13 mouse cellular contexts compared by ENCODE assay signal in the genomic region with DNA sequence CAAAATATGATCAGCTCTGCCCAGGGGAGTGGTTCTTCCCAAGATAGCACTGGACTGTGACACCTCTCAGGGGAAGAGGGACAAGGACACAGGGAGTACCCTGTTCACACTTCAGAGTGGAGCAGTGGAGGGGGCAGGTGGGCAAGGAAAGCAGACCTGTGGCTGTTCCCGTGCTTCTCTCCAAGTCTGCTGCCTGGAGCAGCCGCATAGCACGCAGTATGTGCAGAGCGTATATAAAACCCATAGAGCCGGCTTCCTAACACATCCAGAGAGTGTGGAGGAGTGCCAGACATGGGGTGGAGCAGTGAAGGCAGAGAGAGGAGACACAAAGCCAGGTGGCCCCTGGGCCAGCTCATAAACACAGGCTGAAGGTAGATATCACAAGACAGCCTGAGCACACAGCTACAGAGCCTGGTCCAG.
DNase-seq lines count a peak whose midpoint lies in the region; ATAC-seq and TF ChIP-seq lines count a peak whose summit lies in the region.
"Had no signal": no experiment of that assay in that cellular context is flagged by ENCODE, and none has a peak within 500 bp of the region (broad histone marks: within the 10 kb centered on the region; RNA-seq: fewer than 3 reads in every experiment).

No protein-coding gene starts in this region.

- 41% methylated on average over 5 of the region's 5 CpGs for WGBS in heart, postnatal 0 days

- TF ChIP-seq CTCF in heart, postnatal 0 days (IDR thresholded peaks at IDR 0.05; ENCODE audit: low read depth): no peak

- TF ChIP-seq EP300 in heart, postnatal 0 days (IDR thresholded peaks at IDR 0.05; ENCODE audit: low read depth): no peak

- H3K4me2 ChIP-seq in heart, postnatal 0 days (ENCODE audit: low read depth, low read length): no peak overlapping the region
- H3K4me2 ChIP-seq: hindbrain, embryonic 13.5 days had no signal

- H3K4me3 ChIP-seq in heart, postnatal 0 days (ENCODE audit: low read depth, low read length): no peak overlapping the region
- H3K4me3 ChIP-seq: gastrocnemius, adult 2 months; hindbrain, embryonic 13.5 days had no signal

- DNase-seq in frontal cortex, postnatal 36 days (ENCODE audit: low spot score in 2 of 2): peak; percentile 47 to 65
- DNase-seq in frontal cortex, postnatal 14 days (ENCODE audit: low spot score in 2 of 2): no peak
- DNase-seq in heart, adult 18-20 months: peak; percentile 42 to 67
- peak; percentile 21 for DNase-seq in heart, postnatal 0 days (ENCODE audit: low spot score)
- peak; percentile 49 to 51 for DNase-seq in right cerebral cortex, adult 2 months (ENCODE audit: low spot score in 2 of 2)
- no peak for DNase-seq in cerebellum, adult 11 months
- DNase-seq in urinary bladder, postnatal 25 days (ENCODE audit: low spot score): no peak
- DNase-seq in kidney, adult 11 months: no peak
- DNase-seq: gastrocnemius, adult 2 months had no signal

- peaks cover 12% of the 10 kb centered on the region; the same call in 1 of the 2 replicates for H3K4me1 ChIP-seq in heart, postnatal 0 days (ENCODE audit: control insufficient read depth, insufficient read depth)
- H3K4me1 ChIP-seq: hindbrain, embryonic 13.5 days had no signal

- ATAC-seq in heart, postnatal 0 days (ENCODE audit: insufficient read depth, low read depth): peak; percentile 44
- ATAC-seq: midbrain, embryonic 16.5 days had no signal

- H3K36me3 ChIP-seq in heart, postnatal 0 days (replicated peaks; ENCODE audit: control insufficient read depth, insufficient read depth, low read length): no peaks in the 10 kb centered on the region
- H3K36me3 ChIP-seq: G1E; hindbrain, embryonic 13.5 days had no signal

- H3K9me3 ChIP-seq in heart, postnatal 0 days (replicated peaks; ENCODE audit: control insufficient read depth, low read length): no peaks in the 10 kb centered on the region
- H3K9me3 ChIP-seq: G1E; hindbrain, embryonic 13.5 days had no signal

- no peak overlapping the region for H3K9ac ChIP-seq in heart, postnatal 0 days (replicated peaks; ENCODE audit: low read depth, low read length)
- H3K9ac ChIP-seq: hindbrain, embryonic 13.5 days had no signal

- peak overlapping the region; percentile 44 for H3K27ac ChIP-seq in heart, postnatal 0 days (ENCODE audit: low read depth)
- H3K27ac ChIP-seq: gastrocnemius, adult 2 months; hindbrain, embryonic 13.5 days; kidney, postnatal 0 days had no signal

- H3K27me3 ChIP-seq in heart, postnatal 0 days (ENCODE audit: control insufficient read depth, insufficient read depth, low read length): no peaks in the 10 kb centered on the region
- H3K27me3 ChIP-seq: hindbrain, embryonic 13.5 days had no signal

Comparison
In these comparisons a context has a peak if more than half of its experiments do, and no peak if none do; other contexts are left out.
1. DNase-seq: peak in frontal cortex, postnatal 36 days (2 of 2), heart, adult 18-20 months (2 of 2), heart, postnatal 0 days (single experiment) and right cerebral cortex, adult 2 months (2 of 2); none in frontal cortex, postnatal 14 days (0 of 2), cerebellum, adult 11 months (single experiment), urinary bladder, postnatal 25 days (single experiment) and kidney, adult 11 months (single experiment).